Comparison of ENCODE assay signal across 23 mouse cellular contexts in the genomic region with DNA sequence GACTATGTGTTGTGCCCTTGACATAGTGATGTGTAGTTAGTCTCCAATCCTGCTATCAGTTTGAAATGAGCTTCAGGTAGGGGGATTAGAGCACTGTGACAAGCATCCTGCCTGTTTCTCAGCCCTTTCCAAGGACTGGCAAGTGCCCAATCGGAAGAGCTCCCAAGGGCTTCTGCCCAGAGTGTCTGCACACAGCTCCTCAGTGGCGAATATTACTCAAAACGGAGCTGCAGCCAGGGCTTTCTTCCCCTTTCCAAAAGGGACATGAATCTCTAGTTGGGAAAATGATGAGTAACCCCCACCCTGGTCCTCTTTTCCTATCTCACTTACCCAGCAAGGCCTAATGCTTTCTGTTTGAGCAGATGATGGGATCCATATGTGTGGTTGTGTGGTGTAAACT.
DNase-seq lines count a peak whose midpoint lies in the region; ATAC-seq lines count a peak whose summit lies in the region.
"Had no signal": no experiment of that assay in that cellular context is flagged by ENCODE, and none has a peak within 500 bp of the region (broad histone marks: within the 10 kb centered on the region; RNA-seq: fewer than 3 reads in every experiment).

No protein-coding gene starts in this region.

- peaks cover 3% of the 10 kb centered on the region; the same call in 1 of the 2 replicates for H3K27me3 ChIP-seq in embryonic facial prominence, embryonic 13.5 days
- 0 out of 2 replicates have a peak, but pooled peaks cover 4% of the 10 kb centered on the region for H3K27me3 ChIP-seq in limb, embryonic 15.5 days
- H3K27me3 ChIP-seq: CH12.LX; forebrain, embryonic 15.5 days had no signal

- H3K27ac ChIP-seq in embryonic facial prominence, embryonic 13.5 days, result peak overlapping the region; percentile 45
- H3K27ac ChIP-seq in limb, embryonic 15.5 days, result peak overlapping the region; percentile 44
- H3K27ac ChIP-seq: forebrain, embryonic 15.5 days; heart, embryonic 15.5 days; hindbrain, embryonic 13.5 days; liver, embryonic 12.5 days; midbrain, embryonic 10.5 days had no signal

- peak; percentile 44 to 45 for DNase-seq in adrenal gland, postnatal 36 days
- no peak for DNase-seq in adrenal gland, postnatal 25 days
- peak; percentile 29 for DNase-seq in left cerebral cortex, postnatal 4 days
- no peak for DNase-seq in left cerebral cortex, postnatal 14 days (ENCODE audit: low spot score in 2 of 2)
- no peak for DNase-seq in spleen, postnatal 4 days (ENCODE audit: low spot score in 2 of 2)
- no peak for DNase-seq in cerebellum, adult 18-20 months
- DNase-seq: B cell, adult 2 months; cerebellum, adult 9-10 months; heart, postnatal 36 days; kidney, adult 8-10 months; kidney, postnatal 10 days; layer of hippocampus, postnatal 36 days; lung, adult 18-20 months; lung, postnatal 10 days had no signal

- ATAC-seq in embryonic facial prominence, embryonic 13.5 days (ENCODE audit: insufficient number of reproducible peaks, insufficient read depth, low FRiP score, low TSS enrichment, low read depth), result no peak
- no peak for ATAC-seq in limb, embryonic 15.5 days (ENCODE audit: insufficient number of reproducible peaks, low FRiP score, low TSS enrichment, low read depth)
- ATAC-seq: forebrain, embryonic 15.5 days; liver, embryonic 12.5 days had no signal

- H3K36me3 ChIP-seq in embryonic facial prominence, embryonic 13.5 days, result peaks cover 4% of the 10 kb centered on the region; the same call in 1 of the 2 replicates
- H3K36me3 ChIP-seq in limb, embryonic 15.5 days, result no peaks in the 10 kb centered on the region
- H3K36me3 ChIP-seq: forebrain, embryonic 15.5 days; heart, embryonic 15.5 days; hindbrain, embryonic 13.5 days; liver, embryonic 12.5 days; midbrain, embryonic 10.5 days had no signal

- H3K9me3 ChIP-seq in embryonic facial prominence, embryonic 13.5 days, result no peaks in the 10 kb centered on the region
- no peaks in the 10 kb centered on the region for H3K9me3 ChIP-seq in limb, embryonic 15.5 days
- H3K9me3 ChIP-seq: forebrain, embryonic 15.5 days; G1E; heart, embryonic 15.5 days; hindbrain, embryonic 13.5 days; liver, embryonic 12.5 days; midbrain, embryonic 10.5 days had no signal

- intact Hi-C loops in left cerebral cortex, postnatal 4 days (cut with DNase I), result no loop called here
- intact Hi-C loops in left cerebral cortex, postnatal 14 days (cut with DNase I), result loop anchor here (10.0 kb wide), 1 partner anchor 71 kb away; no protein-coding TSS in a partner anchor

- 57% methylated on average over 3 of the region's 3 CpGs for WGBS in embryonic facial prominence, embryonic 13.5 days
- 55% methylated on average over 3 of the region's 3 CpGs for WGBS in limb, embryonic 15.5 days

- H3K4me2 ChIP-seq in embryonic facial prominence, embryonic 13.5 days, result no peak overlapping the region
- H3K4me2 ChIP-seq in limb, embryonic 15.5 days, result no peak overlapping the region
- H3K4me2 ChIP-seq: forebrain, embryonic 15.5 days; heart, embryonic 15.5 days; hindbrain, embryonic 13.5 days; liver, embryonic 12.5 days had no signal

- peaks cover 29% of the 10 kb centered on the region for H3K4me1 ChIP-seq in embryonic facial prominence, embryonic 13.5 days
- peaks cover 23% of the 10 kb centered on the region for H3K4me1 ChIP-seq in limb, embryonic 15.5 days
- H3K4me1 ChIP-seq: liver, embryonic 12.5 days had no signal

- no peak overlapping the region for H3K4me3 ChIP-seq in embryonic facial prominence, embryonic 13.5 days
- H3K4me3 ChIP-seq in limb, embryonic 15.5 days, result no peak overlapping the region
- H3K4me3 ChIP-seq: forebrain, embryonic 15.5 days; heart, embryonic 15.5 days; hindbrain, embryonic 13.5 days; liver, embryonic 12.5 days; midbrain, embryonic 10.5 days had no signal

- no peak overlapping the region for H3K9ac ChIP-seq in embryonic facial prominence, embryonic 13.5 days
- no peak overlapping the region for H3K9ac ChIP-seq in limb, embryonic 15.5 days
- H3K9ac ChIP-seq: forebrain, embryonic 15.5 days; heart, embryonic 15.5 days; hindbrain, embryonic 13.5 days; liver, embryonic 12.5 days had no signal

Comparison
In these comparisons a context has a peak if more than half of its experiments do, and no peak if none do; other contexts are left out.
1. DNase-seq: peak in adrenal gland, postnatal 36 days (2 of 2) and left cerebral cortex, postnatal 4 days (single experiment); none in adrenal gland, postnatal 25 days (single experiment), left cerebral cortex, postnatal 14 days (0 of 2), spleen, postnatal 4 days (0 of 2) and cerebellum, adult 18-20 months (0 of 2).